Mouse (Mus musculus) frontal cortex, postnatal 25 days (tissue): ENCODE results near the gene Kdf1.

Experiments used
- DNase-seq, 2 experiments: peaks; one replicate each; pipeline ENCODE4 v3.0.0; 2022; ENCODE audit warnings: low spot score in 2 of 2

Gene Kdf1

DNA sequence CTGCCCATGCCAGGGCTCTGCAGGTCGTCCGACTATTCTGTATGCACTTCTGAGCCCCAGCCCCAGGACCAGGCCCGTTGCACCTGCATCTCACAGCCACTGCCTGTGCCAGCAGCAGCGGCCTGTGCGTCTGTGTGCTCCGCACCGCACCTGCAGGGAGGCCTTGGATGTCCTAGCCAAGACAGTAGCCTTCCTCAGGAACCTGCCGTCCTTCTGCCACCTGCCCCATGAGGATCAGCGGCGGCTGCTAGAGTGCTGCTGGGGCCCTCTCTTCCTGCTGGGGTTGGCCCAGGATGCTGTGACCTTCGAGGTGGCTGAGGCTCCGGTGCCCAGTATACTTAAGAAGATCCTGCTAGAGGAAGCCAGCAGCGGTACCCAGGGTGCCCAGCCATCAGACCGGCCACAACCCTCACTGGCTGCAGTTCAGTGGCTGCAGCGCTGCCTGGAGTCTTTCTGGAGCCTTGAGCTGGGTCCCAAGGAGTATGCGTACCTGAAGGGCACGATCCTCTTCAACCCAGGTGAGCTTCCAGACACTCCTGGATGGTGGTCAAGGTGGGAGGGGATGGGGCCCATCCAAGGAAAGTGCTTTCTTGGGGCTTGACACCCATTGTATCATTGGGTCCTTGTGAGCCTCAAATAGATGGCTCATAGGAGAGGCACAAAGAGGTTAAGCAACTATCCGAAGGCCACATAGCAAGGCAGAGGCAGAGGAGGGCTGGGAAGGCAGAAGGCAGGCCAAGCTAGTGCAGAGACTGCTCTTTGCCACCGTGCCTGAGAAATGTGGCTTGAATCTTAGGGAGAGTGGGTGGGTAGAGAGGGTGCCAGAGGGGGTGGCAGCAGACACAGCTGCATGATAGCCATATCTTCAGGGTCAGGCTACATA is 34.9 kb downstream of the Kdf1 start:
- no peak for DNase-seq

DNA sequence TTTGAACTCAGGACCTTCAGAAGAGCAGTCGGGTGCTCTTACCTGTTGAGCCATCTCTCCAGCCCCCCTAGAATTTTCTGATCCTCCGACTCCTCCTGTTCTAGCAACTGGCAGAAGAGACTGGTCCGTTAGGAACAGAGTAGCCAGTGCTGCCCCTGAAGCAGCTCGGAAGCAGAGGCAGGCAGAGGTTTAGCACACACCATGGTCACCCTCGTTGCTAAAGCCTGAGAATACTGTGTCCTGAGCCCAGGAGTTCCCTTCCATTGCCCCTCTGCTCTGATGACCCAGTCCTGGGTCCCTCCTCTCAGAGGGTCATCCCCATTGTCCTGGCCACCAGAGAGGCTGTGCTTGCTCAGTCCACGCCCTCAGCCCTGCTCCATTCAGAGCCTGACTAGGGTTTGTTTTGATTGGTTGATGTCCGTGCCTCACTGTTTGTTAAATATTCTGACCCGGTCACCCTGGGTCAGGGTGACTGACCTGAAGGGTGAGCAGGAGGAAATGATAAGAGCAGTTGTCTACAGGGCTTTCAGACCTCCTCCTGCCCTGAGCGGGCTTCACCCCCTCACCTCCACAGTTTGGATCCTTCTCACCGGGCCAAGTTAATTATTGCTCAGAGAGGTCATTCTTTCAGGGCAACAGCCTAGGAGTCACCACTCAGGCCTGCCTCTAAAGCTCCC is 38.4 kb downstream of the Kdf1 start:
- no peak for DNase-seq

DNA sequence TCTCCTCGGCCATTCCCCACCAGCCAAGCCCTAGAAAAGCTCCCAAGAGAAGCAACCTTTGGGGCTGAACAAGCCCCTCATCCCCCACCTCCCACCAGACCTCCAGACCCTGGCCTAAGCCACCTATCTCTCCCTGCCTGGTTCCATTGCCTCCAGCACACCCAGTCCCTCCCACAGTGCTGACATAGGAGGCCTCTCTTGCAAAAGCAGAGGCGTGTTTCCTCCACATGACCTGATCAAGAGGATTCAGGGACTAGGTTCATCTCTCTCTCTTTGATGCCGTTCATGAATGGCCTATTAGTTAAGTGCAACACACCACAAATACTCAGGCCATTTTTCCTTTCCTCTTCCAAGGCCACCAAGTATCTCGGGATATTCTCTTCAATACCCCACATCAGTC is 41.1 kb downstream of the Kdf1 start:
- DNase-seq = no peak

DNA sequence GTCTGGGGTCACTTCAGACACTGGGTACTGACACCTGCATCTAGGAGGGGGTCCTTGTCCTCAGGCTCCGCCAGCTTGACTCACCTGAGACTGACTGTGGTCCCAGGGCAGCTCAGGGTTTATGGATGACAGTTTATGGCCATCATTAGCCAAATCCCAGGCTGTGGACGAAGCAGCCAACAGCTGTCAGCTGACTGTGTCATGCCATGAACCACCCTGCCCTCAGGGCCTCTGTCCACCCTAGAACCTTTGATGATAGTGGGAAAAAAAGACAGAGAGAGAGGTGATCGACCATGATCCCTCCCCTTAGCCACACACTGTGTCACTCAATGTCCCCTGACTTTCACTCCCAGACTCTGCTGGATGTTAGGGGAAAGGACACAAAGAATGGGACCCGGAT is 42.9 kb downstream of the Kdf1 start:
- no peak for DNase-seq

DNA sequence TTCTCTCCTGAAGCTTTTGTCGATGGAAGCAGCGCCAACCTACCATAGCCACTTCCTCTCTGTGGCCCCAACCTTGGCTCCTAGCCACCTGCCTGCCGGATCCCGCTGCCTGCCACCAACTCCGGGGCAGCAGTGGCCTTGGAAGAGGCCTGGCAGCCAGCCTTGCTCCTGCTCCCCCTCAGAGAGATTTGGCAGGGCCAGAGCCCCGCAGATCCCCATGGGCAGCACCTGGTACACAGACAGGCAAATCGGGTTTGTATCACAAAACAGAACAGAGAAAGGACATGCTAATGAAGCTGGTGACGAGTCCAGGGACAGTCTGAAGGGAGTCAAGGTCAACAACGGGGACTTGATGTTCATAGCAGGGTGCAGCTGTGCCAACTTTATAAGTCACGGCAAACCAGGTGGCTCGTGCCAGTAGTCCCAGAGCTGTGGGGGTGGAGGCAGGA is 44.4 kb downstream of the Kdf1 start:
- no peak for DNase-seq

DNA sequence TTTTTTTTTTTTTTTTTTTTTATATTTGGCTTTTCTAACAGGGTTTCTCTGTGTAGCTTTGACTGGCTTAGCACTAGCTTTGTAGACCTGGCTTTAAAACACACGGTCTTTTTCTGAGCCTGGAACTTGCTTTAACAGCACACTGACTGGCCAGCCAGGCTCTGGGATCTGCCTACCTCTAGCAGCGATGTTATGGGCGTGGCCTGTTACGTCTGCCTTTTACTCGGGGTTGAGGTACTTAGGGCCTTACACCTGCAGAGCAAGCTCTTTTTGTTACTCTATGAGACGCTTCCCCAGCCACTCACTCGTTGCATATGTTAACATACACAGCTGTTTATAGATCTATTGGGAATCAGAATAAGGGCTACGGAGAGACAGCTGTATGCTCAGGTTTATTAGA is 48.5 kb downstream of the Kdf1 start:
- no peak for DNase-seq

DNA sequence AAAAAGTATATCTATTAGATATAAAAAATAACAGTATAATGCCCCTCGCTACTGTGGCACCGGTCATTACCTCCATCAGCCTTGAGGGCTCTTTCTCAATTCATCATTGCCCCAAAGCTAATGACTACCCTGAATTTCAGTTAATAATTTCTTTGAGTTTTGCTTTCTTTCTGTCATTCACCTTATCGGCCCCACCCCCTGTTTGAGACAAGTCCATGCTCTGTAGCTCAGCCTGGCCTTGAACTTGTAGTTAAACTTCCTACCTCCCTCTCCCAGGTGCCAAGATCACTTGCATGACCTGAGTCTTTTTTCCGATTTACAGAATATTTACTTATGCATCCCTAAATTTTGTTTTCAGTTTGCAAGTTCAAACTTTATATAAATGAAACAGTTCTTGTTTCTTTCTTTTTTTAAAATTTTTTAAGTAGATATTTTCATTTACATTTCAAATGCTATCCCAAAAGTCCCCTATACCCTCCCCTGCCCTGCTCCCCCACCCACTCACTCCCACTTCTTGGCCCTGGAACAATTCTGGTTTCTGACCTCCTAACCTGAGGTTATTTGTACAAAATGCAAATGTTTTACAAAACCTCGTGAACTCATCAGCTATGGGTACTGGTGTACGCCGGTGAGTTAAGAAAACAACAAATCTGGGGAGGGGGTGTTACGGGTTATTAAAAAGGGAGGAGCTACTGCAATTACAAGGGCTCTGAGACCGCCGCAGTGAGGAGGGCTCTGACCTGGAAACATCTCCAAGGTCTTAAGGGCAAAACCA is 50.7 kb downstream of the Kdf1 start:
- DNase-seq = no peak

DNA sequence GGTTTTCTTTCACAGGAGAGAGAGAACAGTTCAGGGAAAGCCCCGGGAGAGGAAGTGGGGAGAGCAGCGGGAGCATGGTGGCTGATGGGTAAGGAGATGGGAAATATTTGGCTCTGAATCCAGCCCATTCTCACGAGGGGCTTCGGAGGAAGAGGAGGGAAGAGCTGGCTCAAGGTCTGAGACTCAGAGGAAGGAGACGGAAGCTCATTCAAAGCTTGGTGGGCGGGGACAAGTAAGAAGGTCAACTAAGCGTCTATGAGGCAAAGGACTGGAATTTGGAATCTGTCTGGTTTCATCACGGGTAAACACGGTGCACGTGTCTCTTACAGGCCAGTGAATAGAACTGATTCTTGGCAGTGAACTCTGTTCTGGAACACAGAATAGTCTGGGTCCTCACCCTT is 51.3 kb downstream of the Kdf1 start:
- no peak for DNase-seq

DNA sequence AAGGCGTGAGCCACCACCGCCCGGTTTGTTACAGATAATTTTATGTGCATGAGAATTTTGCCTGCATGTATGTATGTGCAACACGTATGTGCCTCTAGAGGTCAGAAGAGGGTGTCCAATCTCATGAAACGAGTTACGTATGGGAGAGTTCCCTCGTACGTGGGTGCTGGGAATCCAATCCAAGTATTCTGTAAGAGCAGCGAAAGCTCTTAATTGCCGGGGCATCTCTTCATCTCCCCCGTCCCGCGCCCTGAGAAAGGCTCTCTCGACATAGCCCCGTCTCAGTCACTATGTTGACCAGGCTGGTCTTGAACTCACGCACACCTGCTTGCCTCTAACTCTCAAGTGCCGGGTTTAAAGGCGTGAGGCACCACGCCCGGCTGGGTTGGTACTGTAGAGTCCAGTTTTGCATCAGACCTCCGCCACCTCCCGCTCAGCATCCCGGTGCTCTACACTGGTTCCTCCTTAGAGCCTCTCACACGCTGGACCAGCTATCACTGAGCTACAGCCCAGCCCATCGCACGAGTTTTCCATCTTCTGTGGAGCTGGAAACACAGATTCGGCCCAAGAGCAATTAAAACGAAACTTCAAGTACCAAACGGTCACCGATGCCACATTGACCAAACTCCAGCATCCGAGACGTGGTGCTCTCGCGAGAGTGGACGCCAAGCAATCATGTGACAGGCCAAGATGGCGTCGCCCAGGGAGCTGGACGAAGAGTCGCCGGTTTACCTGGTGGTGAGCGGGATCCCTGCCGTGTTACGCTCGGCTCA is 55.5 kb downstream of the Kdf1 start, which contains the start of gene Gpatch3:
TSS of gene Gpatch3 (plus strand) at position 676 of the 773 bp plus-strand sequence.
- peak; percentile 76 to 85 for DNase-seq

DNA sequence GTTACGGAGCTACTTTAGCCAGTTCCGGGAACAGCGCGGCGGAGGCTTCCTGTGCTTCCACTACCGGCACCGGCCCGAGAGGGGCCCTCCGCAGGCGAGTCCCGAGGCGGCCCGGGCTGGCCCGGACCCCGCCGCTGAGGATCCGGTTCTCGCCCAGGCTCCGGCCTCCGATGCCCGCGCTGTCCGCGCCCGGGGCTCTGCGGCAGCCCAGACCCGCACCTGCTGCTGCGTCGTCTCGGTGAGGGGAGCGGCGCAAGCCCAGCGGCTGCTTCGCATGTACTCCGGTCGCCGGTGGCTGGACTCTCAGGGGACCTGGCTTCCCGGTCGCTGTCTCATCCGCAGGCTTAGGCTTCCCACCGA is 56.1 kb downstream of the Kdf1 start:
- peak in 1 of 2 experiments; percentile 9 for DNase-seq

DNA sequence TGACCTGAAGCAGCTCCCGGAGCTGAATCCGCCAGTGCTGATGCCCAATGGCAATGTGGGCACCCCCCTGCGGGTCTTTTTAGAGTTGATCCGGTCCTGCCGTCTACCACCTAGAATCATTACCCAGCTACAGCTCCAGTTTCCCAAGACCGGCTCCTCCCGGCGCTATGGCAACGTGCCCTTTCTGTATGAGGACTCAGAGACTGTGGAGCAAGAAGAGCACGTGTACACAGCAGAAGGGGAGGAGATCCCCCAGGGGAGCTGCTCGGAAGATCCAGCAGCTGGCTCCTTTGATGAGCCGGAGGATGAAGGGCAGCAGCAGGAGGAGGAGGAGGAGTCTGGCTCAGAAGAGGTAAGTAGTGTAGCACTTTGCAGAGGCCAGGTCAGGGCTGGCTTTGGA is 59.2 kb downstream of the Kdf1 start:
- DNase-seq = no peak
